In genomic region chr19:18579012-18579358, GRCm38 (mm10) we compare ENCODE assay signal across 20 mouse cellular contexts. TPM values are rescaled to one million over a fixed set of nuclear protein-coding genes. Genes with fewer than 3 reads are reported as not detected.
DNase-seq lines count a peak whose midpoint lies in the region; ATAC-seq and TF ChIP-seq lines count a peak whose summit lies in the region.
"Had no signal": no experiment of that assay in that cellular context is flagged by ENCODE, and none has a peak within 500 bp of the region (broad histone marks: within the 10 kb centered on the region; RNA-seq: fewer than 3 reads in every experiment).

No protein-coding gene starts in this region.

- DNase-seq in embryonic facial prominence, embryonic 14.5 days (ENCODE audit: low spot score) = peak; percentile 21
- DNase-seq in embryonic facial prominence, embryonic 10.5 days (ENCODE audit: low spot score) = no peak
- no peak for DNase-seq in kidney, adult 8-10 months
- peak; percentile 24 for DNase-seq in lung, postnatal 0 days (ENCODE audit: low spot score)
- no peak for DNase-seq in lung, postnatal 25 days (ENCODE audit: low spot score)
- DNase-seq in midbrain, embryonic 11.5 days (ENCODE audit: low spot score, missing footprints) = no peak
- DNase-seq: adrenal gland, postnatal 25 days; cerebellum, adult 11-12 months; cerebellum, postnatal 14 days; gastrocnemius, adult 2 months; heart, postnatal 10 days; kidney, adult 18-20 months; lung, postnatal 10 days; thymus, postnatal 14 days had no signal

- H3K4me2 ChIP-seq in embryonic facial prominence, embryonic 14.5 days (ENCODE audit: low read depth, low read length) = no peak overlapping the region
- peak overlapping the region; percentile 42; the same call in 1 of the 2 replicates for H3K4me2 ChIP-seq in kidney, embryonic 16.5 days (replicated peaks; ENCODE audit: low read depth, low read length)
- H3K4me2 ChIP-seq in lung, postnatal 0 days (replicated peaks; ENCODE audit: low read depth, low read length) = no peak overlapping the region
- no peak overlapping the region for H3K4me2 ChIP-seq in midbrain, embryonic 11.5 days
- H3K4me2 ChIP-seq in midbrain, embryonic 15.5 days = no peak overlapping the region
- H3K4me2 ChIP-seq: heart, embryonic 11.5 days had no signal

- TF ChIP-seq CTCF in lung, postnatal 0 days (IDR thresholded peaks at IDR 0.05) = no peak

- no peak overlapping the region for H3K27ac ChIP-seq in embryonic facial prominence, embryonic 14.5 days (replicated peaks; ENCODE audit: low read depth, low read length)
- H3K27ac ChIP-seq in embryonic facial prominence, embryonic 10.5 days (replicated peaks) = no peak overlapping the region
- peak overlapping the region; percentile 90 for H3K27ac ChIP-seq in kidney, embryonic 16.5 days (ENCODE audit: low read length)
- H3K27ac ChIP-seq in lung, postnatal 0 days (ENCODE audit: low read length) = 0 out of 2 replicates have a peak overlapping the region, but pooled peaks have one; percentile 54
- H3K27ac ChIP-seq in midbrain, embryonic 11.5 days (ENCODE audit: low read depth, low read length) = no peak overlapping the region
- H3K27ac ChIP-seq in midbrain, embryonic 15.5 days = no peak overlapping the region
- H3K27ac ChIP-seq: gastrocnemius, adult 2 months; hindbrain, embryonic 15.5 days had no signal

- H3K4me3 ChIP-seq in embryonic facial prominence, embryonic 14.5 days (ENCODE audit: low read depth, low read length) = no peak overlapping the region
- no peak overlapping the region for H3K4me3 ChIP-seq in embryonic facial prominence, embryonic 10.5 days
- no peak overlapping the region for H3K4me3 ChIP-seq in kidney, embryonic 16.5 days (ENCODE audit: low read length)
- no peak overlapping the region for H3K4me3 ChIP-seq in lung, postnatal 0 days (ENCODE audit: low read depth, low read length)
- H3K4me3 ChIP-seq in midbrain, embryonic 11.5 days (ENCODE audit: low read depth, low read length) = no peak overlapping the region
- no peak overlapping the region for H3K4me3 ChIP-seq in midbrain, embryonic 15.5 days
- H3K4me3 ChIP-seq: gastrocnemius, adult 2 months; hindbrain, embryonic 15.5 days had no signal

- H3K36me3 ChIP-seq in embryonic facial prominence, embryonic 14.5 days (ENCODE audit: control insufficient read depth, insufficient read depth, low read length) = peaks cover 4% of the 10 kb centered on the region; the same call in 1 of the 2 replicates
- H3K36me3 ChIP-seq in embryonic facial prominence, embryonic 10.5 days (replicated peaks) = no peaks in the 10 kb centered on the region
- peaks cover 8% of the 10 kb centered on the region; the same call in 1 of the 2 replicates for H3K36me3 ChIP-seq in kidney, embryonic 16.5 days (ENCODE audit: insufficient read depth, low read length)
- H3K36me3 ChIP-seq in lung, postnatal 0 days (ENCODE audit: insufficient read depth, low read length) = 0 out of 2 replicates have a peak, but pooled peaks cover 4% of the 10 kb centered on the region
- H3K36me3 ChIP-seq in midbrain, embryonic 11.5 days (ENCODE audit: control insufficient read depth, insufficient read depth, low read length) = no peaks in the 10 kb centered on the region
- H3K36me3 ChIP-seq in midbrain, embryonic 15.5 days (replicated peaks) = no peaks in the 10 kb centered on the region
- H3K36me3 ChIP-seq: hindbrain, embryonic 15.5 days had no signal

- ATAC-seq in embryonic facial prominence, embryonic 14.5 days (ENCODE audit: low read depth) = no peak
- no peak for ATAC-seq in kidney, embryonic 16.5 days (ENCODE audit: low FRiP score, low TSS enrichment)
- no peak for ATAC-seq in lung, postnatal 0 days
- ATAC-seq in midbrain, embryonic 11.5 days (ENCODE audit: low FRiP score) = no peak
- ATAC-seq in midbrain, embryonic 15.5 days (replicated peaks) = no peak
- ATAC-seq: CD4-positive, CD25-positive, alpha-beta regulatory T cell, adult 4 months had no signal

- H3K9ac ChIP-seq in embryonic facial prominence, embryonic 14.5 days (ENCODE audit: low read depth, low read length) = no peak overlapping the region
- H3K9ac ChIP-seq in kidney, embryonic 16.5 days (replicated peaks; ENCODE audit: low read length) = peak overlapping the region; percentile 23; the same call in 1 of the 2 replicates
- no peak overlapping the region for H3K9ac ChIP-seq in lung, postnatal 0 days (replicated peaks; ENCODE audit: low read depth)
- H3K9ac ChIP-seq in midbrain, embryonic 11.5 days (ENCODE audit: low read length) = no peak overlapping the region
- no peak overlapping the region for H3K9ac ChIP-seq in midbrain, embryonic 15.5 days
- H3K9ac ChIP-seq: hindbrain, embryonic 15.5 days had no signal

- 90% methylated on average over 1 of the region's 1 CpGs for WGBS in embryonic facial prominence, embryonic 14.5 days
- WGBS in embryonic facial prominence, embryonic 10.5 days = 93% methylated on average over 1 of the region's 1 CpGs
- 86% methylated on average over 1 of the region's 1 CpGs for WGBS in kidney, embryonic 16.5 days
- 73% methylated on average over 1 of the region's 1 CpGs for WGBS in lung, postnatal 0 days
- 97% methylated on average over 1 of the region's 1 CpGs for WGBS in midbrain, embryonic 11.5 days
- 100% methylated on average over 1 of the region's 1 CpGs for WGBS in midbrain, embryonic 15.5 days

- no peaks in the 10 kb centered on the region for H3K9me3 ChIP-seq in embryonic facial prominence, embryonic 14.5 days (ENCODE audit: control insufficient read depth, low read length)
- H3K9me3 ChIP-seq in embryonic facial prominence, embryonic 10.5 days = no peaks in the 10 kb centered on the region
- H3K9me3 ChIP-seq in kidney, embryonic 16.5 days (ENCODE audit: low read length) = no peaks in the 10 kb centered on the region
- no peaks in the 10 kb centered on the region for H3K9me3 ChIP-seq in lung, postnatal 0 days (ENCODE audit: low read length)
- no peaks in the 10 kb centered on the region for H3K9me3 ChIP-seq in midbrain, embryonic 11.5 days (ENCODE audit: control insufficient read depth, low read length)
- no peaks in the 10 kb centered on the region for H3K9me3 ChIP-seq in midbrain, embryonic 15.5 days
- H3K9me3 ChIP-seq: G1E; hindbrain, embryonic 15.5 days had no signal

- peaks cover 12% of the 10 kb centered on the region for H3K4me1 ChIP-seq in embryonic facial prominence, embryonic 14.5 days (ENCODE audit: control insufficient read depth, insufficient read depth, low read length)
- H3K4me1 ChIP-seq in embryonic facial prominence, embryonic 10.5 days = peaks cover 21% of the 10 kb centered on the region
- H3K4me1 ChIP-seq in kidney, embryonic 16.5 days (ENCODE audit: insufficient read depth, low read length) = peaks cover 19% of the 10 kb centered on the region
- H3K4me1 ChIP-seq in lung, postnatal 0 days (ENCODE audit: insufficient read depth, low read depth, low read length) = no peaks in the 10 kb centered on the region; the same call in 1 of the 2 replicates
- no peaks in the 10 kb centered on the region for H3K4me1 ChIP-seq in midbrain, embryonic 11.5 days (ENCODE audit: control insufficient read depth, insufficient read depth, low read length)
- H3K4me1 ChIP-seq in midbrain, embryonic 15.5 days = no peaks in the 10 kb centered on the region
- H3K4me1 ChIP-seq: hindbrain, embryonic 15.5 days had no signal

- no peaks in the 10 kb centered on the region for H3K27me3 ChIP-seq in embryonic facial prominence, embryonic 14.5 days (replicated peaks; ENCODE audit: control insufficient read depth, insufficient read depth, low read length)
- no peaks in the 10 kb centered on the region for H3K27me3 ChIP-seq in embryonic facial prominence, embryonic 10.5 days (replicated peaks; ENCODE audit: low read depth, poor library complexity, severe bottlenecking)
- no peaks in the 10 kb centered on the region for H3K27me3 ChIP-seq in kidney, embryonic 16.5 days (ENCODE audit: insufficient read depth, low read length)
- no peaks in the 10 kb centered on the region for H3K27me3 ChIP-seq in lung, postnatal 0 days (replicated peaks; ENCODE audit: insufficient read depth, low read length)
- no peaks in the 10 kb centered on the region for H3K27me3 ChIP-seq in midbrain, embryonic 11.5 days (ENCODE audit: control insufficient read depth, insufficient read depth, low read length)
- H3K27me3 ChIP-seq in midbrain, embryonic 15.5 days (replicated peaks) = no peaks in the 10 kb centered on the region
- H3K27me3 ChIP-seq: hindbrain, embryonic 15.5 days had no signal

- no peak for TF ChIP-seq EP300 in lung, postnatal 0 days (IDR thresholded peaks at IDR 0.05)

RNA-seq across cellular contexts. Expression of gene Ostf1, which starts 52.6 kb away (rescaled TPM):
- 105 and 116 TPM in 2 replicates for polyA plus RNA-seq in embryonic facial prominence, embryonic 14.5 days (2014; fragmentation: Nextera tagmentation; extraction: Ambion mirVana)
- 35.0 and 37.0 TPM in 2 replicates for polyA plus RNA-seq in embryonic facial prominence, embryonic 10.5 days (2016; fragmentation: Nextera tagmentation; extraction: Ambion mirVana)
- 136 and 150 TPM in 2 replicates for polyA plus RNA-seq in kidney, embryonic 16.5 days (2015; fragmentation: Nextera tagmentation; extraction: Ambion mirVana)
- 215 and 248 TPM in 2 replicates for polyA plus RNA-seq in lung, postnatal 0 days (2015; fragmentation: Nextera tagmentation; extraction: Ambion mirVana)
- polyA plus RNA-seq in midbrain, embryonic 11.5 days (2014; fragmentation: Nextera tagmentation; extraction: Ambion mirVana) = 46.1 and 48.8 TPM in 2 replicates
- 37.2 and 42.4 TPM in 2 replicates for polyA plus RNA-seq in midbrain, embryonic 15.5 days (2015; fragmentation: Nextera tagmentation; extraction: Ambion mirVana)

RNA-seq across cellular contexts. Expression of gene Nmrk1, which starts 52.8 kb away (rescaled TPM):
- polyA plus RNA-seq in embryonic facial prominence, embryonic 14.5 days (2014; fragmentation: Nextera tagmentation; extraction: Ambion mirVana) = 8.6 and 9.8 TPM in 2 replicates
- 8.1 and 8.7 TPM in 2 replicates for polyA plus RNA-seq in embryonic facial prominence, embryonic 10.5 days (2016; fragmentation: Nextera tagmentation; extraction: Ambion mirVana)
- polyA plus RNA-seq in kidney, embryonic 16.5 days (2015; fragmentation: Nextera tagmentation; extraction: Ambion mirVana) = 28.6 and 29.2 TPM in 2 replicates
- polyA plus RNA-seq in lung, postnatal 0 days (2015; fragmentation: Nextera tagmentation; extraction: Ambion mirVana) = 5.0 and 7.4 TPM in 2 replicates
- 4.9 and 5.8 TPM in 2 replicates for polyA plus RNA-seq in midbrain, embryonic 11.5 days (2014; fragmentation: Nextera tagmentation; extraction: Ambion mirVana)
- 6.6 and 7.2 TPM in 2 replicates for polyA plus RNA-seq in midbrain, embryonic 15.5 days (2015; fragmentation: Nextera tagmentation; extraction: Ambion mirVana)

Comparison
In these comparisons a context has a peak if more than half of its experiments do, and no peak if none do; other contexts are left out.
1. DNase-seq: peak in embryonic facial prominence, embryonic 14.5 days (single experiment) and lung, postnatal 0 days (single experiment); none in embryonic facial prominence, embryonic 10.5 days (single experiment), kidney, adult 8-10 months (0 of 2), lung, postnatal 25 days (single experiment) and midbrain, embryonic 11.5 days (single experiment).
2. H3K27ac ChIP-seq: peak in kidney, embryonic 16.5 days (single experiment) and lung, postnatal 0 days (single experiment); none in embryonic facial prominence, embryonic 14.5 days (single experiment), embryonic facial prominence, embryonic 10.5 days (single experiment), midbrain, embryonic 11.5 days (single experiment) and midbrain, embryonic 15.5 days (single experiment).